Mouse (Mus musculus): ENCODE measurements around the gene Rps6kc1.

The Rps6kc1 gene

DNA sequence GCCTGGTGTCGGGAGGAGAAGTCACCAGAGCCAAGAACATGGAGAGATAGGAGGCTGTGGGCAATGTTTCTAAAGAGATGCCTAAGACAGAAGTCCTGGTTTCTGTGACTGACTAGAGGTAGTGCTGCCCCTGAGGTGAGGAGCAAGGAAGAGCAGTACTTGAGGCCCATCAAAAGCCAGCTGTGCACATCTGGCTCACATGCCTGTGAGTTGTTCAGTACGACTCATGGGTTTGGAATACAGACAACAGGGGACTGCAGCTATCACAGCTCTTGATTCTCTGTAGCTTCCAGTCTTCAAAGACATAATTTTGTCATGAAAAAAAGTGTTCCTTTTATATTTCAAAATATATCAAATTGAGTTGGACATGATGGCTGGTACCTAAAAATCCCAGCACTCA, 10.5 kb downstream of the Rps6kc1 start:
- no peak for DNase-seq (ENCODE audit: low read depth, low spot score)

DNA sequence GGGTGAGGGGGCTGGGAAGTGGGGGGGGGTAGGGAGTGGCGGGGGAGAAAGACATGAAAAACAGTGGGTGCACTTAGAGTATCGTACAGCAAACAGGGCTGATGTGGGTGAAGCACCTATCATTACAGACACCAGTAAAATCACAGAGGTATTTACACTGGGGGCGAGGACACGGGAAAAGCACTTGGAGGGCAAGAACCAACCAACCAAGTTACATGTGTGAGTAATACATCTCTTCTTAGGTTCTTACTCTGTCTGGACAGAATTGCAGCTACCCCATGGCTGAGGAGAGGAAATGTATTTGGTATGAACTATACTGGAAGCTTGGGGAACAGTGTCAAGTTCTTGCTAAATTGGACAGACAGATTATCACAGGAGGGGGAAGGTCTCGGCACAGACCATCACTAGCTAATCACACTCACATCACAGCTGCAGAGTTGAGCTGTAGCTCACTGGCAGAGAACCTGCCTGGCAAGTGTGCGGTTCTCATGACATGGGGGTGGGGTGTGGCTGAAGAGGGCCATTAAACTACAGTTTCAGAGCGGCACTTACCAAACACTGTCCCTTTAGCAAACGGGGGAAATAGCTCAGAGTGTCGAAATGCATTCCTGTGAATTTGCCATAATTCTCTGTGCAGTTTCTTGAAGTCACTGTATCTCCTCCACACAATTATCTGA, 12.5 kb downstream of the Rps6kc1 start:
- DNase-seq (ENCODE audit: low read depth, low spot score), result no peak

DNA sequence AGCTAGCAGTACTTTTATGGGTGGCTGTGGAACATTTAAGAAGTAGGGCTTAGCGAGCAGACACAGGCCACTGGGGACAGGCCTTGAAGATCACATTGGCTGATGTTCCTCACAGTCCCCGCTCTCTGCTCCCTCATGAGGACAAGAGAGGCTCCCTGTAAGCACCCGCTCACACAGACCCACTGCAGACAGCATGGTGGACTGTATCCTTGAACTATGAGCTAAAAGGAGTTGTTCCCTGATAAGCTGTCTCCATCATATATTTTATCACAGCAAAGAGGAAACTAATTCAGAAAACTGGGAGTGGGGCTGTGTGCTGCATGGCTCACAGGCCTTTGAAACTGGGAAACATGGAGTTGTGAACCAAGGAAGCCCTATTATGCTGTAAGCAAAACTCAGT, 13.4 kb downstream of the Rps6kc1 start:
- DNase-seq (ENCODE audit: low read depth, low spot score), result no peak

DNA sequence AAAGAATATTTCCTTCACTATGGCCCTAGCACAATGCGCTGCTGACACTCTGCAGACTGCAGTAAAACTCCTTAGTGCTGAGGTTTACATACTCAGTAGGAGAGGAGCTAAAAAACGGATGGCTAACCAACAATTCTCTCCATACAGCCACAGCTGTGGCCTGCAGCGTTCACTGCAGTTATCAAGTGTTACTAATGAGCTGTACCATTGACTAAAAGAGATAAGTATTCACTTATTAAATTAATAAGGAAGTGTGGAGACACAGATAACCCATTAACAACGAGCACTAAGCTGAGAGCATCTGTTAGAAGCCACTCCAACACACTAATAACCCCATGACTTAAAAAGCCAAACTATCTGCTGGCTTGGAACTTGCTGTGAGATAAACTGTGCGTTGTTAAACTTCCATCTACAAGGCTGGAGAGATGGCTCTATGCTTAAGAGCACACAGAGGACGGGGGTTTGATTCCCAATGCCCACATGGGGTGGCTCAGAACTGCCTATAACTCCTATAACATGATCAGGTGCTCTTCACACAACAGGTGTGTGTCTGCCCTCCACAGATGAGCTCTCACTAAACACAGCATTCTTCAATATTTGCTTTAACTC, 17.9 kb downstream of the Rps6kc1 start:
- DNase-seq (ENCODE audit: low read depth, low spot score), result no peak

DNA sequence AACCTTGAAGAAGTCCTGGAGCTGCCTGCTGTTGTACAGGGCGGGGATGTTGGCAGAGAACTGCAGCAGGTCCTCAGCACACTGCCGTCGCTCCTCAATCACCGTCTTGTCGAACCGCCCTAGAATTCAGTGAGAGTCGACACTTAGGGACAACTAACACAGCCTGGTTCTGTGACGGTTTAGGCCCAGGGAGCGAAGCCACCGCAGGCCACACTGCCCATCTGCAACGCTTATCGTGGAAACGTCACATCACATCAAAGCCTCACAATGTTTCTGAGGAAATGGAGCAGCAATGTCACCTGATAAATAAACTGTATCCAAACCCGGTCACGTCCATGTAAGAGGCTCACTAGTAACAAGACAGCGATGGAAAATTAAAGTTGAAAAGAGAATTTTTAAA, 22.9 kb downstream of the Rps6kc1 start:
- no peak for DNase-seq (ENCODE audit: low read depth, low spot score)

DNA sequence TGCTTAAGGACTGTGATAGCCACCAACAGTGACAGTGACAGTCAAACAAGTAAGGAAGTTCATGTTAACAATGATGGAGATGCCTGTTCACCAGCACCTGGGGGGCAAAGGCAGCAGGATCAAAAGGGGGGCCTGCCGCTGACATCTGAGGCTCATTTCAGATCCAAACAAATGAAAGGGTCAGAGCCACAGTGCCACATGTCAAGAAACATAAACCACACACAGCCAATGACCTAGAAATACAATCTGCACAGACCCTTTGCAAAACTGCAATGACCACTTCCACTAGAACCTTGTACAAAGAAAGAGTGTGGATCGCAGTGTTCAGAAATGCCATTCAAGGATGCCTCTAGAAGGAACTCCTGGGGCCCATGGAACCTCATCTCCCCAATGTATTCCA, 23.5 kb downstream of the Rps6kc1 start:
- no peak for DNase-seq (ENCODE audit: low read depth, low spot score)

DNA sequence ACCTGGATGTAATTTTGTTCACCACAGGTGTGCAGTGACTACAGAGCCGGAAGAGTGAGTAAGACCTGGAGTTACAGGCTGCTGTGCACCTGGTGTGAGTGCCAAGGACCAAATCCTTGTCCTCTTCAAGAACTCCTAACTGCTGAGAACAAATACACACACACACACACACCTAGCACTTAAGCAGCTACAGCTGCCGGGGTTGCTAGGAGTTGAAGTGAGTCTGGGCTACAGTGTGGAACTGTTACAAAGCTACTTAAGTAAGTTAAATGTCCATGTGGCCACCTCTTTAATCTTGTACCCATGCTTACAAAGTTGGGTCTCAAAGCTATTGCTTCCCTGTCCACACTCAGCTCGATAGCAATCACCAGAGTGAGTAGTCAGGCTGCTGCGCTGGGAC, 25.6 kb downstream of the Rps6kc1 start:
- DNase-seq (ENCODE audit: low read depth, low spot score), result no peak

DNA sequence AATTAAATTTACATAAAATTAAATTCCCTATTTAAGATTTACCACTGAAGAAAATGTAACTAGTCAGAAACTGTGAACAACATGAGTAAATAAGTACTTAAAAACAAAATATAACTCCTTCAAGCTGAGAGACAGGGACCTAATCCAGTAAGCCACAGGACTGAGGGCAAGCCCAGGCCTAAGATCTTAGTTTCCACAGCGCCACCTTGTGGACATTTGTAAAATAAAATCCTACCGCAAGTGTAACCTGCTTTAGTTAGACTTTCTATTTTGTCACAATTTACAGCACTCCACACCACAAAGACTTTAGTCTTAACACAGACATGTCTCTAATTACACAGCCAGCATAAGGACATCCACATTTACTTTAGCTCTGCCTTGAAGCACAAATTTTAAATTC, 30.1 kb downstream of the Rps6kc1 start:
- DNase-seq (ENCODE audit: low read depth, low spot score), result peak; percentile 79

DNA sequence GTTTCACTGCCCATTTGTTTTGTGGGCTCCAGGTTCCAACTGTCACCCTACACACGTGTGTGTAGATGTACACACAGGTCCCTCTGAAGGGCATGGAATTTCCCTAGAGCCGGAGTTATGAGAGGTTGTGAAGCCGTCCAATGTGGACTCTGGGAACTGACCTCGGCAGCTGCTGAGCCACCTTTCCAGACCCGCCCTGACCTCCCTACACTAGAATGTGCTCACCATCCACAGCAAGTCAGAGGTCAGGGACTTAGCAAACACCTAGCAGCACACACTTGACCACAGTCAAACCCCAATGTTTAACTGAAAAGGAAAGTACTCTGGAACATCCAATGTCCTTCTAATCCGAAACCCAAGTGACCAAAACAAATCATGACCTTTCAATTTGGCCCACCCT, 30.9 kb downstream of the Rps6kc1 start:
- DNase-seq (ENCODE audit: low read depth, low spot score), result no peak

DNA sequence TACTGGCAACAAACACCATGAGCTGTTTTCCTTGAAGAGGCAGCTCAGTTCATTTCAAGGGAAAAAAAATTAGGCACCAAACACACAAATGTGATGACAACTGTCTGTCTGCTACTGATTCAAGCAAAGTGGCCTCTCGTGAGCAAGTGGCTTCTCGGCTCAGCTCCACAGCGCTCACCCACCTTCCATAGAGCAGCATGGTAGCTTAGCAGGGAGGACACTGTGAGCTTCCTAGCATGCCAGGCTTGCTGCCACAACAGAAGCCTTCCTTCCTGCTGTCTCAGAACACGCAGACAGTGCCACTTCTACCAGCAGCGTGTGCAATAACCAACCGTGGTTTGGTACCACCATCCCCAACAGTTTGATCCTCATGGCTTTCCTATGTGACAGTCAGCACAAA, 35.8 kb downstream of the Rps6kc1 start:
- DNase-seq (ENCODE audit: low read depth, low spot score), result no peak

DNA sequence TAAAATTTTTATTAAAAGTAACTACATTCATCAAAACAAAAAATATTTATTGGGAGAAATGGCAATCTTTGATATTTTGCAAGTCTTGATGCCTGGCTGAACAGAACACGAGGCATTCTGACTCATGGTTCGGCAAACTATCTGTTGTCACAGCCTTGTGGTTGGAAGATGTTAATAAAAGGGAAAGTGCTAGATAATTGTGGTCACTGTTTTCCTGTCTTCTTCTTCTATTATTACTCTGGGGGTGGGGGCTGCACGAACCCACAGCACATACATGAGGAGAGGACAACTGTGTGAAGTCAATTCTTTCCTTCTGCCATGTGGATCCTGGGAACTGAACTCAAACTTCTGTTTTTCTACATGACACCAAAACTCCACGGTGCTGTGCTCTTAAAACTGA, 36.5 kb downstream of the Rps6kc1 start:
- DNase-seq (ENCODE audit: low read depth, low spot score), result no peak

DNA sequence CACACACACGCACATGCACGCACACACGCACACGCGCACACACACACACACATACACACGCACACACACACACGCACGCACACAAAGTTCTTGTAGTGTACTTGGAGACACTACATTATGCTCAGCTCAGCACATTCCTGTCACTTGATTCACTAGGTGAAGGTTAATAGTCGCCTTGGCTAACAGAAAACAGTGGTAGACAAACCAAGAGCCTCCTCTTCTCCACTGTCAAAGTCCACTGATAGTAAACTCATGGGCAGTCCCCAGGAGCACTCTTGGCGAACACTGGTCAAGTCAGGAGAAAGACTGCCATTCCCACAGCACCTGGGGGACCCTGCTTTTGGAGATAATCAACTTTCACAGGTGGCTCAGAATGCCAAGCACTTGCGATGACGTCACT, 40.5 kb downstream of the Rps6kc1 start:
- no peak for DNase-seq (ENCODE audit: low read depth, low spot score)

DNA sequence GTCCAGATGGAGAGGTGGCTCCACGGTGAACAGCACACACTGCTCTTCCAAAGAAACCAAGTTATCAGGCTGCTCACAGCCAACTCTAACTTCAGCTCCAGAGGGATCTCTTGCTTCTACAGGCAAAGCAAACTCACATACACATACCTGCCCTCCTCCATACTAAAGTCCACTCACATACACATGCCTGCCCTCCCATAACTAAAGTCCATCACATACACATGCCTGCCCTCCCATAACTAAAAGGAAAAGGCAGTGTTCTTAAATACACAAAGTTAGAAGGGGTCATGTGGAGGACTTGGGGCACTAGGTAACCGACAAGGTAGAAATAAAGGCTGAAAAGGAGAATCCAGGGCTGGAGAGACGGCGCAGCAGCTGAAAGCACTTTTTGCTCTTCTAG, 41.6 kb downstream of the Rps6kc1 start:
- no peak for DNase-seq (ENCODE audit: low read depth, low spot score)

DNA sequence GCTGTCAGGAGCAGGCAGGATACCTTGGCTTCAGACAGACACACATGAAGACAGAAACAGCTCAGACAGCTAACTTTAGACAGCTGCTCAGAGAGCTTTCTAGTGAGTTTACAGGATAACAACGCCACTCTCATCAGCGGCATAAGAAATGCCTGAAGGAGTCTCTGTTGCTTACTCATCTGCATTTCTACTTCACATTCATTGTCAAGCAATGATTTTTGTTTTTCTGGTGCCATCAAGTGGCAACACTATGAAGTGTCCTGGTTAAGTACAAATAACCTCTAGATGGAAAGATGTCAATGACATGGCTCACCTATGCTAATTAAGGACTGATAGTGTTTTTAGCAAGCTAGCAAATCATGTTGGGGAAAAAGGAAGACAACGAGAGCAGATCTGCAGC, 42.8 kb downstream of the Rps6kc1 start:
- peak; percentile 11 for DNase-seq (ENCODE audit: low read depth, low spot score)

DNA sequence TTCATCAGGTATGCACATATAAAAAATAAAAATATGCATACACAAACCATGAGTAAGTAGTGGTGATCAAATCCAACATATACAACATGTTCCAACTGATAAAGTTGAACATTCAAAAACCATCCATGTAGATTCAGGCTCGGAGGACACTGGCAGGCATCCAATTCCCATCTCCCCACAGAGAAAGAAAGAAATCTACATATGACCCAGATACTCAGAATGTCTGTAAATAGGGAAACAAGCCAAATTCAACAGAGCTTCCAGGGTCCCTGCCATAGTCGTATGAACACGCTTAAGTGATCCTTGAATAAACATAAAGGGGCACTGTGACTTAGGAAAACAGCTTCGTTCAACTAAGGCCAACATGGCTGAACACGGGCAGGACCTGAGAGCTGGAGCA, 49.9 kb downstream of the Rps6kc1 start:
- DNase-seq (ENCODE audit: low read depth, low spot score), result no peak

DNA sequence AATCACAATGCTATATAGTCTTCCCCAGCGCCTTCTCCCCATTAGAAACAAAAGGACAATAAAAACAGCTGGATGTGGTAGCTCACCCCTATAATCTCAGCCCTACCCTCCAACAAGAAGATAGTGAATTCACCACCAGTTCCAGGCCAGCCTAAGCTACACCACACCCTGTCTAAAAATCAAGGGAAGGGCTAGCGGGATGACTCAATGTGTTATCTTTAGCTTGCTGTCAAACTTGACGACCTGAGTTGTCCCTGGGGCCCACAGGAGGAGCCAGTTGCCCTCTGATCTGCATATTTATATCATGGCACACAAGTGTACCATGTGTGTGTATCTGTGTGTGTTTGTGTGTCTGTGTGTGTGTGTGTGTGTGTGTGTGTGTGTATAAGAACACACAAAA, 57.1 kb downstream of the Rps6kc1 start:
- DNase-seq (ENCODE audit: low read depth, low spot score), result no peak

DNA sequence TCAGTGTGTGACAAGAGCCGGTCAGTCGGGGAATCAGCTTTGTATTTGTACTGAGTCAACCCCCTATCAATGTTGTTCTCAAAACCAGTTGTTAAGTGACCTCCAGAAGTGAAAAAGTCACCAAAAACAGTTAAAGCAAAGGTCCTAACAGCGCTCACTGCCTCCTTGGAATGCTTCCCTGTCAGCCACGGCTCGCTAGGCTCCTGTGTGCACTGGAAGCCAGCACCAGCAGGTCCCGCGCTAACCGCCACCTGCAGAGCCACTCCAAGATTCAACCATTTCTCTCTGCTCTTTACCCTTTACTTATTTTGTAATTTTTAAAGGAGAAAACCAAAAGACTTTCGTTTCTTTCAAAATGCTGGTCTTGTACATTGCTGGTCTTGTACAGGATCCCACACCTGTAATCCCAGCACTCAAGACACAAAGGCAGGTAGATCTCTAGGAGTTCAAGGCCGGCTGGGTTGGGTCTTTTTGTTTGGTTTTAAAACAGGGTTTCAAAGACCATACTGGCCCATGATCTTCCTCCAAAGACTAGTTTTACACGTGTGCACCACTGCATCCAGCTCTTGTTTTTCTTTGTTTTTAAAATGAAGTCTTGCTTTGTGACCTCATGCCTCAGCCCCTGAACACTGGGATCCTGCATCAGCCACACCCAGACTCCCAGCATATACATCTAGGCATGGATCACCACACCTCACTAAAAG, 62.3 kb downstream of the Rps6kc1 start:
- peak; percentile 67 for DNase-seq (ENCODE audit: low read depth, low spot score)

DNA sequence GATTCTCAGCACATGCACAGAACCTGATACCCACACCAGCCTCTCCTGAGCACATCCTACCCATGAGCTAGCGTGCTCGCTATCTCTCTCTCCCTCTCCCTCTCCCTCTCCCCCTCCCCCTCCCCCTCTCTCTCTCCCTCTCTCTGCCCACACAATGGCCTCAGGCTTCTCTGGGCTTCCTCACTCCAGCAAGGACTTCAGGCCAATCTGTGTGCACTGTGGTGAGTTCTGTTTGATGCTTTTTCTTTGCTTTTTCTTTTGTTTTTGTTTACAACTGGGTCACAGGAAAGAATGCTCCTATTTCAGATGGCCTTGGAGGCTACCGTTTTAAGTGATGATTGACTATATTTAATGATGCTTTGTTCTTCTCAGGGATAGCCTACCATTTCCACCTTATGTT, 62.9 kb downstream of the Rps6kc1 start:
- DNase-seq (ENCODE audit: low read depth, low spot score), result peak; percentile 69

DNA sequence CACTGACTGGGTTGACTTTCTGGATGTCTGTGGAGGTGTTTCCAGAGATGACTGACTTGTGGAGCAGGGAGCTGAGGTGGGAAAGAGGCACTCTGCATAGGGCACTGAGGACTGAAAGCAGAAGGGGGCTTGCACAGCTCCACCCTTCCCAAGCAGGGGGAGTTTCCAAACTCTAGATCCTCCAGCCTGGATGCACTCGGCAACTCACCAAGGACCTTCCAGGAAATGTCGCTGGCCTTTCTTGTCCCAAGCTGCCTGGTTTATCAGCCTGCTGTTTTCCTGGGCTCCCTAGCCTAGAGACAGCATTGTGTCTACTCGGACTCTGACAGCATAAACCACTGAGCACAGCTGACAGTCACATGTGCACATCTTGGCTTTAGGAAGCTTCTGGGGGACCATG, 64.6 kb downstream of the Rps6kc1 start:
- no peak for DNase-seq (ENCODE audit: low read depth, low spot score)

DNA sequence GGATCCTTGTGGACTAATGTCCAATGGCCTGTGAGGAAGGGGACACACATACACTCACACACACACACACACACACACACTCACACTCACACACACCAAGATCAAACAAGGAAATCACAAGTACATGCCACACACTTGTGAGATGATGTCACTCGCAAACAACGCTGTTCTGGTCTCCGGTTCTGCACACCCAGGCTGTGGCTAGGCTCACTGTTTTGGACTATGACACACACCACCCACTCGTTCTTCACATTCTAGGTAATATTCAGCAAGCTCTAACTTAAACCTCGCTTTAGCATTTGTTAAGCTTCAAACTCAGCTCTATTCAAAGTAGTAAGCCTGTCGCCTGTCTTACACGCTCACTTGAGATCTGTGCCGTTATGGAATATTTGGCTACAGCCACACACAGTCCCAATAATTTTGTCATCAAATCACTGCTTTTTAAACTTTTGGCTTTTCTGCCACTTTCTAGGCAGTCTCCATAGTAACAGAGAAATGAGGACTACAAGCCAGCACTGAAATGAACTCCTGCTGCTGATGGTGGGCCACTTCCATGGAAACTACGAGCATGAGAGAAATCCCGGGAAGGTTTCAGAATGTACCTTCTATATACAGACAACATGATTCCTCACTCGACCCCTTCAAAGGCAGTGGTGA, 65.4 kb downstream of the Rps6kc1 start:
- no peak for DNase-seq (ENCODE audit: low read depth, low spot score)

DNA sequence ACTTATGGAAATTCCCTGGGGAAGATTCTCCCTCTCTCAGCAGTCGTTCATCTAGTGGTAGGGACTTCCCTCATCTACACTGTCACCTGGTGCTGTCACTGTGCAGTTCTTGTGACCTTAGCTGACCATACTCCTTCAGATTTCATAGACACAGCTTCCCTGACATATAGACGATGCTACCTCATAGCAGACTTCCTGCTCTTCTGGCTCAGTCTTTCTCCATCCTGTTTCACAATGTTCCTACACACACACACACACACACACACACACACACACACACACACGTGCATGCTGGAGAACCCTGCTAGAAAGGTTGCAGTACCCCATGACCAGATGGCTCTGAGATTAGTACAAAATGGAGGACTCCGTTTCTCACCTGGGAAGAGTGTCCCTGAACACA, 66.2 kb downstream of the Rps6kc1 start:
- no peak for DNase-seq (ENCODE audit: low read depth, low spot score)

DNA sequence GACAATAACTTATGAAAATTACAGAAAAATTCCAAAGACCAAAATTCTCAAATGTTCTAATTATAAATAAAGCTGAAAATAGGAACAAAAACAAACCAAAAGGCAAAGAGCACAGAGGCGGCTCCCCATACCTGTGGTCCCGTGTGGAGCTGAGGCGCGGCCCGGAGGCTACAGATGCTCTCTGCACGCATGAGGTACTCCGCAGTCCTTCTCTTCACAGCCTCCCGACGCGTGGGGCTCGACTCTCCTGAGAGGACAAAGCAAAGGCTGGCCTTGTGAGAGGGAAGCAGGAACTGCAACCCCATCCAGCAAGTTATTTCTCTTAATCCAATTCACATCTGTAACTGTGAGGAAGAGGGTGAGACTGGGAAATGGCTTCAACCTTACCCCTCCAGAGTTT, 67.2 kb downstream of the Rps6kc1 start:
- DNase-seq (ENCODE audit: low read depth, low spot score), result no peak

DNA sequence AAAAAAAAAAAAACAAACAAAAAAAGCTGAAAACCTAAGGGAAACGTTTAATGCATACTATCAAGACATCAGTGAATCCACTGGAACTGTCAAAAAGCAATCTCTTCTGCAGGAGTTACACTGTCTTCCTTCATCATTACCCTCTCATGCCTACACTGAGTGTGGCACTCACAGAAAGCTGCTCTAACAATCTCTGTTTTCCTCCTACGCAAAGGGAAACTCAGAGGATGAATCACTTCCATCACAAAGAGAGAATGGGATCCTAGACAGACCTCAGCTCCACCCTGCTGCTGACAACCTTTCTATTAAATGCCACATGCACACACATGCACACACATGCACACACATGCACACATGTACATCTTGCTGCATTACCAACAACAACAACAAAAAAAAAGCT, 75.5 kb downstream of the Rps6kc1 start:
- no peak for DNase-seq (ENCODE audit: low read depth, low spot score)
